Mouse (Mus musculus): ENCODE results near the gene Gsdme. TPM values are rescaled to one million over a fixed set of nuclear protein-coding genes. Genes with fewer than 3 reads are reported as not detected.
A peak's percentile ranks its signal among the peaks of the same experiment; 100 is the strongest.

The Gsdme gene
- total RNA-seq, 2 experiments from 2014 or later: 11.8 to 12.1 TPM

- no peak for TF ChIP-seq CTCF (IDR thresholded peaks at IDR 0.05)
- Histone ChIP-seq H3K27ac (no peak overlapping the region), H3K4me3 (no peak overlapping the region)
- intact Hi-C loops (cut with DNase I): loop anchor here (10.0 kb wide), 1 partner anchor 326 kb away; no protein-coding TSS in a partner anchor
- DNase-seq (ENCODE audit: extremely low spot score in 1 of 2, low spot score in 2 of 2): no peak
Observed at GRCm38 (mm10) chr6:50218628-50219027, 45.0 kb downstream of the Gsdme start.

GRCm38 (mm10) chr6:50215986-50216385 is 47.7 kb downstream of the Gsdme start:
- no peak for DNase-seq (ENCODE audit: extremely low spot score in 1 of 2, low spot score in 2 of 2)
- TF ChIP-seq CTCF (IDR thresholded peaks at IDR 0.05): no peak
- intact Hi-C loops (cut with DNase I): loop anchor here (10.0 kb wide), 1 partner anchor 329 kb away; no protein-coding TSS in a partner anchor
- H3K4me3 ChIP-seq: no peak overlapping the region
- H3K27ac ChIP-seq: no peak overlapping the region

- no peak for DNase-seq (ENCODE audit: extremely low spot score in 1 of 2, low spot score in 2 of 2)
- intact Hi-C loops (cut with DNase I): loop anchor here (10.0 kb wide), 1 partner anchor 329 kb away; no protein-coding TSS in a partner anchor
- no peak overlapping the region for H3K27ac ChIP-seq
- H3K4me3 ChIP-seq: no peak overlapping the region
- TF ChIP-seq CTCF (IDR thresholded peaks at IDR 0.05): no peak
Observed at GRCm38 (mm10) chr6:50215373-50215745, 48.3 kb downstream of the Gsdme start.

- no peak overlapping the region for H3K27ac ChIP-seq
- no peak overlapping the region for H3K4me3 ChIP-seq
- intact Hi-C loops (cut with DNase I): loop anchor here (10.0 kb wide), 1 partner anchor 330 kb away; no protein-coding TSS in a partner anchor
- no peak for TF ChIP-seq CTCF (IDR thresholded peaks at IDR 0.05)
- DNase-seq (ENCODE audit: extremely low spot score in 1 of 2, low spot score in 2 of 2): no peak
Observed at GRCm38 (mm10) chr6:50214711-50215372, 48.8 kb downstream of the Gsdme start.

GRCm38 (mm10) chr6:50205093-50205492 is 58.6 kb downstream of the Gsdme start:
- TF ChIP-seq CTCF (IDR thresholded peaks at IDR 0.05): no peak
- Histone ChIP-seq H3K4me3 (no peak overlapping the region), H3K27ac (no peak overlapping the region)
- DNase-seq (ENCODE audit: extremely low spot score in 1 of 2, low spot score in 2 of 2): no peak
- intact Hi-C loops (cut with DNase I): no loop called here

GRCm38 (mm10) chr6:50204356-50204755 is 59.3 kb downstream of the Gsdme start:
- Histone ChIP-seq H3K27ac (no peak overlapping the region), H3K4me3 (no peak overlapping the region)
- DNase-seq (ENCODE audit: extremely low spot score in 1 of 2, low spot score in 2 of 2): no peak
- intact Hi-C loops (cut with DNase I): no loop called here
- TF ChIP-seq CTCF (IDR thresholded peaks at IDR 0.05): no peak

- no peak for DNase-seq (ENCODE audit: extremely low spot score in 1 of 2, low spot score in 2 of 2)
- intact Hi-C loops (cut with DNase I): no loop called here
- TF ChIP-seq CTCF (IDR thresholded peaks at IDR 0.05): no peak
- Histone ChIP-seq H3K27ac (no peak overlapping the region), H3K4me3 (no peak overlapping the region)
Observed at GRCm38 (mm10) chr6:50193851-50194250, 69.8 kb downstream of the Gsdme start.

- TF ChIP-seq CTCF (IDR thresholded peaks at IDR 0.05): no peak
- Histone ChIP-seq H3K4me3 (no peak overlapping the region), H3K27ac (no peak overlapping the region)
- DNase-seq (ENCODE audit: extremely low spot score in 1 of 2, low spot score in 2 of 2): no peak
- intact Hi-C loops (cut with DNase I): no loop called here
Observed at GRCm38 (mm10) chr6:50192822-50193221, 70.8 kb downstream of the Gsdme start.

GRCm38 (mm10) chr6:50192169-50192568 is 71.5 kb downstream of the Gsdme start:
- Histone ChIP-seq H3K27ac (no peak overlapping the region), H3K4me3 (no peak overlapping the region)
- intact Hi-C loops (cut with DNase I): no loop called here
- no peak for TF ChIP-seq CTCF (IDR thresholded peaks at IDR 0.05)
- no peak for DNase-seq (ENCODE audit: extremely low spot score in 1 of 2, low spot score in 2 of 2)

GRCm38 (mm10) chr6:50191605-50192004 is 72.1 kb downstream of the Gsdme start:
- H3K27ac ChIP-seq: no peak overlapping the region
- TF ChIP-seq CTCF (IDR thresholded peaks at IDR 0.05): no peak
- intact Hi-C loops (cut with DNase I): no loop called here
- no peak overlapping the region for H3K4me3 ChIP-seq
- no peak for DNase-seq (ENCODE audit: extremely low spot score in 1 of 2, low spot score in 2 of 2)

GRCm38 (mm10) chr6:50189376-50189775 is 74.3 kb downstream of the Gsdme start:
- H3K27ac ChIP-seq: no peak overlapping the region
- no peak for TF ChIP-seq CTCF (IDR thresholded peaks at IDR 0.05)
- DNase-seq (ENCODE audit: extremely low spot score in 1 of 2, low spot score in 2 of 2): no peak
- intact Hi-C loops (cut with DNase I): loop anchor here (10.0 kb wide), 1 partner anchor 475 kb away; no protein-coding TSS in a partner anchor
- no peak overlapping the region for H3K4me3 ChIP-seq

- no peak overlapping the region for H3K4me3 ChIP-seq
- DNase-seq (ENCODE audit: extremely low spot score in 1 of 2, low spot score in 2 of 2): no peak
- TF ChIP-seq CTCF (IDR thresholded peaks at IDR 0.05): no peak
- peak overlapping the region; percentile 33; the same call in 1 of the 2 replicates for H3K27ac ChIP-seq
- intact Hi-C loops (cut with DNase I): loop anchor here (10.0 kb wide), 1 partner anchor 473 kb away; no protein-coding TSS in a partner anchor
Observed at GRCm38 (mm10) chr6:50187955-50188354, 75.7 kb downstream of the Gsdme start.

- TF ChIP-seq CTCF (IDR thresholded peaks at IDR 0.05): peak; percentile 69
- Histone ChIP-seq H3K4me3 (no peak overlapping the region), H3K27ac (no peak overlapping the region)
- no peak for DNase-seq (ENCODE audit: extremely low spot score in 1 of 2, low spot score in 2 of 2)
- intact Hi-C loops (cut with DNase I): loop anchor here (1.0 to 10.0 kb wide), 3 partner anchors 68 to 658 kb away; no protein-coding TSS in a partner anchor
Observed at GRCm38 (mm10) chr6:50180189-50180588, 83.5 kb downstream of the Gsdme start.
